Mouse (Mus musculus): Measurements from ENCODE around the gene Ap4b1. TPM values are rescaled to one million over a fixed set of nuclear protein-coding genes. Genes with fewer than 3 reads are reported as not detected.

Ap4b1 gene
- total and polyA plus RNA-seq, 2 experiments: 10.7 to 23.4 TPM

- H3K79me2 ChIP-seq (ENCODE audit: control insufficient read depth, insufficient read depth, low read length): no peaks in the 10 kb centered on the region
- WGBS: 41% methylated on average over 6 of the region's 6 CpGs
- DNase-seq (ENCODE audit: extremely low read depth, low read depth, low spot score): peak; percentile 86
- no peaks in the 10 kb centered on the region for H3K36me3 ChIP-seq (ENCODE audit: control insufficient read depth, insufficient read depth, low read length)
- TF ChIP-seq CTCF (IDR thresholded peaks at IDR 0.05; ENCODE audit: low read depth, low read length) (no peak), POLR2A (IDR thresholded peaks at IDR 0.05; ENCODE audit: extremely low read depth, insufficient read depth, low read length) (no peak)
- H3K27me3 ChIP-seq (ENCODE audit: control insufficient read depth, insufficient read depth, low read length): no peaks in the 10 kb centered on the region
- H3K4me3 ChIP-seq (ENCODE audit: insufficient read depth, low read depth, low read length): no peak overlapping the region
- peaks cover 2% of the 10 kb centered on the region; the same call in 1 of the 2 replicates for H3K4me1 ChIP-seq (ENCODE audit: control insufficient read depth, insufficient read depth, low read length)
- no peak overlapping the region for H3K9ac ChIP-seq (ENCODE audit: low read depth, low read length)
- no peak overlapping the region for H3K27ac ChIP-seq (replicated peaks; ENCODE audit: insufficient read depth, low read depth, low read length)
These were observed 54.9 kb downstream of the Ap4b1 start for GRCm38 (mm10) chr3:103864200-103864599.

DNA sequence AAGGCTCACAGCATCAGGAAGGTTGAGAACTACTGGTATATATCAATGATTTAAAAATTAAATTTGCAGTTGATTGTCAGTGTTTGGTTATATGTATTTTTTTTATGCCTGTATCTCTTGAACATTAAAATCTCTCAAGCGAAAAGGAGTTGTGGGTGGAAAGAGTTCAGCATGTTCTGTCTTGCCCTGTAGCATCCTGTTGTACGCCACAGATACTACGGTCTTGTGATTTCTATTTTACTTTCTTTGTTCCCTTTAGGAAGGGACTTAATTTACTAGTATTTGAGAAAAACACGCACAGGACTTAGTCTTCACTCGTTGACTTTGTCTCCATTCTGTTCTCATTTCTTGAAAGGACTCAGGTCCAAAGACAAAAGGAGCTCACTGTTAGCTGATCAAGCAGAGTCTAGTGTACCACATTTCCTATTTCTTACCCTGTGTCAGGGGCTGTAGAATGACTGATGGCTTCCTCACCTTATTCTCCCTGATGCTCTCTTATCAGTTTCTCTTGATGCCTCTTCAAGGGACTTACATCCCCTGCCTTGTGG lies 58.2 kb downstream of the Ap4b1 start:
- Histone ChIP-seq H3K27me3 (ENCODE audit: control insufficient read depth, insufficient read depth, low read length) (no peaks in the 10 kb centered on the region), H3K4me3 (ENCODE audit: insufficient read depth, low read depth, low read length) (no peak overlapping the region), H3K79me2 (ENCODE audit: control insufficient read depth, insufficient read depth, low read length) (no peaks in the 10 kb centered on the region), H3K27ac (replicated peaks; ENCODE audit: insufficient read depth, low read depth, low read length) (no peak overlapping the region), H3K9ac (ENCODE audit: low read depth, low read length) (no peak overlapping the region), H3K4me1 (ENCODE audit: control insufficient read depth, insufficient read depth, low read length) (peaks cover 2% of the 10 kb centered on the region; the same call in 1 of the 2 replicates), H3K36me3 (ENCODE audit: control insufficient read depth, insufficient read depth, low read length) (no peaks in the 10 kb centered on the region)
- no peak for DNase-seq (ENCODE audit: extremely low read depth, low read depth, low spot score)
- 85% methylated on average over 5 of the region's 5 CpGs for WGBS
- TF ChIP-seq POLR2A (IDR thresholded peaks at IDR 0.05; ENCODE audit: extremely low read depth, insufficient read depth, low read length): no peak
- TF ChIP-seq CTCF (IDR thresholded peaks at IDR 0.05; ENCODE audit: low read depth, low read length): no peak

- H3K27me3 ChIP-seq (ENCODE audit: control insufficient read depth, insufficient read depth, low read length): no peaks in the 10 kb centered on the region
- H3K36me3 ChIP-seq (ENCODE audit: control insufficient read depth, insufficient read depth, low read length): no peaks in the 10 kb centered on the region
- no peak for DNase-seq (ENCODE audit: extremely low read depth, low read depth, low spot score)
- H3K4me3 ChIP-seq (ENCODE audit: insufficient read depth, low read depth, low read length): no peak overlapping the region
- H3K4me1 ChIP-seq (ENCODE audit: control insufficient read depth, insufficient read depth, low read length): peaks cover 4% of the 10 kb centered on the region; the same call in 1 of the 2 replicates
- H3K27ac ChIP-seq (replicated peaks; ENCODE audit: insufficient read depth, low read depth, low read length): no peak overlapping the region
- no peak overlapping the region for H3K9ac ChIP-seq (ENCODE audit: low read depth, low read length)
- no peaks in the 10 kb centered on the region for H3K79me2 ChIP-seq (ENCODE audit: control insufficient read depth, insufficient read depth, low read length)
- TF ChIP-seq POLR2A (IDR thresholded peaks at IDR 0.05; ENCODE audit: extremely low read depth, insufficient read depth, low read length): no peak
- no peak for TF ChIP-seq CTCF (IDR thresholded peaks at IDR 0.05; ENCODE audit: low read depth, low read length)
- WGBS: 77% methylated on average over 4 of the region's 4 CpGs
These were observed 58.7 kb downstream of the Ap4b1 start for GRCm38 (mm10) chr3:103868008-103868407.

Other genes with a start within 250 kb of the Ap4b1 start
- gene Syt6, start 234.3 kb upstream of the Ap4b1 start, total RNA-seq (2014; rRNA removed): not detected in 2 replicates
- gene Syt6, start 234.3 kb upstream of the Ap4b1 start, polyA plus RNA-seq (2012; rRNA removed): not detected in 2 replicates
- 0.18 TPM in 1 of 2 replicates, not detected in the other for gene Atg4a-ps, start 163.5 kb upstream of the Ap4b1 start, total RNA-seq (2014; rRNA removed)
- not detected in 2 replicates for gene Atg4a-ps, start 163.5 kb upstream of the Ap4b1 start, polyA plus RNA-seq (2012; rRNA removed)
- 1.3 and 1.7 TPM in 2 replicates for gene Olfml3, start 71.5 kb upstream of the Ap4b1 start, total RNA-seq (2014; rRNA removed)
- gene Olfml3, start 71.5 kb upstream of the Ap4b1 start, polyA plus RNA-seq (2012; rRNA removed): 1.5 and 2.0 TPM in 2 replicates
- gene Gm10964, start 70.2 kb upstream of the Ap4b1 start, total RNA-seq (2014; rRNA removed): not detected in 2 replicates
- gene Gm10964, start 70.2 kb upstream of the Ap4b1 start, polyA plus RNA-seq (2012; rRNA removed): not detected in 2 replicates
- 29.2 and 32.4 TPM in 2 replicates for gene Hipk1, start 18.0 kb upstream of the Ap4b1 start, total RNA-seq (2014; rRNA removed)
- 34.0 and 35.2 TPM in 2 replicates for gene Hipk1, start 18.0 kb upstream of the Ap4b1 start, polyA plus RNA-seq (2012; rRNA removed)
- gene Dclre1b, start 76 bp upstream of the Ap4b1 start, total RNA-seq (2014; rRNA removed): 2.5 and 3.3 TPM in 2 replicates
- 5.6 and 6.5 TPM in 2 replicates for gene Dclre1b, start 76 bp upstream of the Ap4b1 start, polyA plus RNA-seq (2012; rRNA removed)
- gene Gm43064, start 53 bp downstream of the Ap4b1 start, total RNA-seq (2014; rRNA removed): 0.55 TPM in 1 of 2 replicates, not detected in the other
- 0.05 and 0.20 TPM in 2 replicates for gene Gm43064, start 53 bp downstream of the Ap4b1 start, polyA plus RNA-seq (2012; rRNA removed)
- gene Bcl2l15, start 23.1 kb downstream of the Ap4b1 start, total RNA-seq (2014; rRNA removed): 0.60 TPM in 1 of 2 replicates, not detected in the other
- gene Bcl2l15, start 23.1 kb downstream of the Ap4b1 start, polyA plus RNA-seq (2012; rRNA removed): not detected in 2 replicates
- 0.83 and 1.6 TPM in 2 replicates for gene Ptpn22, start 50.3 kb downstream of the Ap4b1 start, total RNA-seq (2014; rRNA removed)
- 0.78 and 0.87 TPM in 2 replicates for gene Ptpn22, start 50.3 kb downstream of the Ap4b1 start, polyA plus RNA-seq (2012; rRNA removed)
- gene Rsbn1, start 104.6 kb downstream of the Ap4b1 start, total RNA-seq (2014; rRNA removed): 5.8 and 7.1 TPM in 2 replicates
- 0.68 and 1.1 TPM in 2 replicates for gene Rsbn1, start 104.6 kb downstream of the Ap4b1 start, polyA plus RNA-seq (2012; rRNA removed)
- 5.2 TPM in 2 replicates for gene Phtf1, start 158.6 kb downstream of the Ap4b1 start, total RNA-seq (2014; rRNA removed)
- 1.2 and 1.6 TPM in 2 replicates for gene Phtf1, start 158.6 kb downstream of the Ap4b1 start, polyA plus RNA-seq (2012; rRNA removed)

Measured in liver, adult 2 months (tissue).